Mouse (Mus musculus) 416B (cell line): Measurements from ENCODE around the gene Fnip2.

Experiments
- DNase-seq: peaks from one replicate; pipeline ENCODE4 v3.0.0; 2011; ENCODE audit warnings: low read depth

The Fnip2 gene

GRCm38 (mm10) chr3:79475980-79476379, 91.6 kb downstream of the Fnip2 start:
- DNase-seq, result no peak

GRCm38 (mm10) chr3:79474911-79475310, 92.7 kb downstream of the Fnip2 start:
- DNase-seq, result no peak

- peak; percentile 19 for DNase-seq
Observed at GRCm38 (mm10) chr3:79472362-79472761, 95.2 kb downstream of the Fnip2 start.

- no peak for DNase-seq
Observed at GRCm38 (mm10) chr3:79469440-79469839, 98.2 kb downstream of the Fnip2 start.

- no peak for DNase-seq
Observed at GRCm38 (mm10) chr3:79458651-79459275, 108.8 kb downstream of the Fnip2 start.

- no peak for DNase-seq
Observed at GRCm38 (mm10) chr3:79455761-79456160, 111.8 kb downstream of the Fnip2 start.

GRCm38 (mm10) chr3:79452696-79453263, 114.8 kb downstream of the Fnip2 start:
- DNase-seq, result no peak

GRCm38 (mm10) chr3:79449361-79449760, 118.2 kb downstream of the Fnip2 start:
- no peak for DNase-seq

GRCm38 (mm10) chr3:79448421-79448820, 119.2 kb downstream of the Fnip2 start:
- no peak for DNase-seq

- DNase-seq, result peak; percentile 41
Observed at GRCm38 (mm10) chr3:79446648-79447047, 120.9 kb downstream of the Fnip2 start.

GRCm38 (mm10) chr3:79446124-79446523, 121.5 kb downstream of the Fnip2 start:
- no peak for DNase-seq

- DNase-seq, result peak; percentile 86
Observed at GRCm38 (mm10) chr3:79445041-79445440, 122.6 kb downstream of the Fnip2 start.

- DNase-seq, result peak; percentile 36
Observed at GRCm38 (mm10) chr3:79443850-79444249, 123.7 kb downstream of the Fnip2 start.

GRCm38 (mm10) chr3:79440976-79441491, 126.6 kb downstream of the Fnip2 start:
- DNase-seq, result no peak

- peak; percentile 59 for DNase-seq
Observed at GRCm38 (mm10) chr3:79438276-79438675, 129.3 kb downstream of the Fnip2 start.

GRCm38 (mm10) chr3:79436186-79436585, 131.4 kb downstream of the Fnip2 start:
- no peak for DNase-seq

- DNase-seq, result no peak
Observed at GRCm38 (mm10) chr3:79434985-79435384, 132.6 kb downstream of the Fnip2 start.

- no peak for DNase-seq
Observed at GRCm38 (mm10) chr3:79434436-79434835, 133.2 kb downstream of the Fnip2 start.

GRCm38 (mm10) chr3:79433593-79433992, 134.0 kb downstream of the Fnip2 start:
- DNase-seq, result peak; percentile 68

- no peak for DNase-seq
Observed at GRCm38 (mm10) chr3:79425441-79425840, 142.2 kb downstream of the Fnip2 start.

GRCm38 (mm10) chr3:79418921-79419320, 148.7 kb downstream of the Fnip2 start:
- DNase-seq, result no peak

GRCm38 (mm10) chr3:79416944-79417680, 150.5 kb downstream of the Fnip2 start:
- no peak for DNase-seq

- no peak for DNase-seq
Observed at GRCm38 (mm10) chr3:79415929-79416328, 151.7 kb downstream of the Fnip2 start.
